Mouse (Mus musculus) embryonic fibroblast, embryonic 13.5 days (primary cell): ENCODE data around the gene Pafah2.

Experiments
- CTCF ChIP-seq: IDR thresholded peaks from 2 replicates; pipeline ENCODE4 v1.5.1; 2011; ENCODE audit warnings: mild to moderate bottlenecking, control low read depth, low read length, moderate library complexity, borderline replicate concordance; ENCODE audit not compliant: insufficient read depth
- POLR2A ChIP-seq: IDR thresholded peaks from 2 replicates; pipeline ENCODE4 v1.6.1; 2011; ENCODE audit warnings: low read depth, mild to moderate bottlenecking, control low read depth, low read length, moderate library complexity

GRCm38 (mm10) chr4:134401181-134401661, 5.1 kb downstream of the Pafah2 start:
- TF ChIP-seq CTCF = no peak
- TF ChIP-seq POLR2A = peak; percentile 48; the same call in 1 of the 2 replicates
